ENCODE assay signal across 8 mouse cellular contexts in the genomic region with DNA sequence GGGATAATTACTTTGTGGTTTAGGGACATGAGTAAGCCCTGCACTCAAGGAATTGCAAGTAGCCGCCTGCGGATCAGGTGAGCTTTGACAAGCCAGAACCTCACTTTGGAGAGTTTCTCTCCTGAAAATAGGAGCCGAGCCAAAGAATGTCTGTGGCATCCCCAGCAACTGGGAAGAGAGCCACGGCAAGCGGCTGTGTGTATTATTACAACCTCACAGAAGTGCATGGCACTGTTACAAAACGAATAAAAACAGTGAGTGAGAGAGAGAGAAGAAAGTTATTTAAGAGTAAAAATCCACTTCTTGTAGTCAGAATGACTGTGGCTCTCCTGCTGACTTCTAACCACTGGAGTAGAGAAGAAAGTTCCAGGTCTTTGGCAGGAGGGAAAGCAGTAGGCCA. TPM values are rescaled to one million over a fixed set of nuclear protein-coding genes. Genes with fewer than 3 reads are reported as not detected.
A peak's percentile ranks its signal among the peaks of the same experiment; 100 is the strongest.
DNase-seq lines count a peak whose midpoint lies in the region; ATAC-seq lines count a peak whose summit lies in the region.

No protein-coding gene starts in this region.

- no peaks in the 10 kb centered on the region for H3K27me3 ChIP-seq in embryonic facial prominence, embryonic 14.5 days (replicated peaks; ENCODE audit: control insufficient read depth, insufficient read depth, low read length)
- H3K27me3 ChIP-seq in heart, embryonic 14.5 days (ENCODE audit: control insufficient read depth, insufficient read depth, low read length), result no peaks in the 10 kb centered on the region
- no peaks in the 10 kb centered on the region for H3K27me3 ChIP-seq in limb, embryonic 12.5 days

- H3K36me3 ChIP-seq in embryonic facial prominence, embryonic 14.5 days (ENCODE audit: control insufficient read depth, insufficient read depth, low read length), result no peaks in the 10 kb centered on the region
- H3K36me3 ChIP-seq in heart, embryonic 14.5 days (ENCODE audit: control insufficient read depth, insufficient read depth, low read length), result no peaks in the 10 kb centered on the region
- no peaks in the 10 kb centered on the region for H3K36me3 ChIP-seq in limb, embryonic 12.5 days

- no peak overlapping the region for H3K4me3 ChIP-seq in embryonic facial prominence, embryonic 14.5 days (ENCODE audit: low read depth, low read length)
- no peak overlapping the region for H3K4me3 ChIP-seq in heart, embryonic 14.5 days (ENCODE audit: control insufficient read depth in 1 of 2, insufficient read depth in 1 of 2, low read depth in 1 of 2, low read length in 2 of 2)
- H3K4me3 ChIP-seq in limb, embryonic 12.5 days (replicated peaks), result no peak overlapping the region

- no peaks in the 10 kb centered on the region for H3K9me3 ChIP-seq in embryonic facial prominence, embryonic 14.5 days (ENCODE audit: control insufficient read depth, low read length)
- H3K9me3 ChIP-seq in heart, embryonic 14.5 days (ENCODE audit: control insufficient read depth, low read length), result no peaks in the 10 kb centered on the region
- H3K9me3 ChIP-seq in limb, embryonic 12.5 days, result no peaks in the 10 kb centered on the region

- 8% methylated on average over 6 of the region's 6 CpGs for whole genome bisulfite sequencing in embryonic facial prominence, embryonic 14.5 days
- 4% methylated on average over 6 of the region's 6 CpGs for WGBS in heart, embryonic 14.5 days
- 21% methylated on average over 6 of the region's 6 CpGs for WGBS in limb, embryonic 12.5 days

- H3K4me1 ChIP-seq in embryonic facial prominence, embryonic 14.5 days (ENCODE audit: control insufficient read depth, insufficient read depth, low read length), result peaks cover 17% of the 10 kb centered on the region
- H3K4me1 ChIP-seq in heart, embryonic 14.5 days (ENCODE audit: control insufficient read depth in 2 of 2, insufficient read depth in 2 of 2, low read length in 2 of 2), result peaks cover 13 to 28% of the 10 kb centered on the region in 2 experiments
- peaks cover 33% of the 10 kb centered on the region for H3K4me1 ChIP-seq in limb, embryonic 12.5 days (replicated peaks)

- ATAC-seq in embryonic facial prominence, embryonic 14.5 days (ENCODE audit: low read depth), result 0 out of 2 replicates have a peak, but pooled peaks have one; percentile 53
- no peak for ATAC-seq in heart, embryonic 14.5 days (ENCODE audit: insufficient number of reproducible peaks, insufficient read depth, low FRiP score, low read depth)
- ATAC-seq in limb, embryonic 12.5 days (ENCODE audit: insufficient number of reproducible peaks, insufficient read depth, low FRiP score, low TSS enrichment, low read depth), result no peak
- no peak for ATAC-seq in CD4-positive, CD25-positive, alpha-beta regulatory T cell, adult 4 months

- DNase-seq in adrenal gland, adult (ENCODE audit: inconsistent age in 2 of 2, low spot score in 1 of 2), result peak; percentile 44 to 82
- no peak for DNase-seq in adrenal gland, postnatal 4 days (ENCODE audit: low spot score in 2 of 2)
- peak; percentile 34 for DNase-seq in MN1 (ENCODE audit: low spot score)
- DNase-seq in embryonic facial prominence, embryonic 14.5 days (ENCODE audit: low spot score), result peak; percentile 93
- peak; percentile 58 to 65 for DNase-seq in right cerebral cortex, postnatal 10 days (ENCODE audit: low spot score in 2 of 2)

- H3K4me2 ChIP-seq in embryonic facial prominence, embryonic 14.5 days (ENCODE audit: low read depth, low read length), result peak overlapping the region; percentile 24; the same call in 1 of the 2 replicates
- H3K4me2 ChIP-seq in heart, embryonic 14.5 days (ENCODE audit: low read length), result 0 out of 2 replicates have a peak overlapping the region, but pooled peaks have one; percentile 17
- H3K4me2 ChIP-seq in limb, embryonic 12.5 days, result no peak overlapping the region

- peak overlapping the region; percentile 65 for H3K27ac ChIP-seq in embryonic facial prominence, embryonic 14.5 days (replicated peaks; ENCODE audit: low read depth, low read length)
- peak overlapping the region in 1 of 2 experiments; percentile 42; a peak in 1 of 4 replicates for H3K27ac ChIP-seq in heart, embryonic 14.5 days (replicated peaks in 1 of 2; ENCODE audit: control insufficient read depth in 1 of 2, insufficient read depth in 1 of 2, low read depth in 2 of 2, low read length in 2 of 2)
- peak overlapping the region; percentile 1; the same call in 1 of the 2 replicates for H3K27ac ChIP-seq in limb, embryonic 12.5 days

- no peak overlapping the region for H3K9ac ChIP-seq in embryonic facial prominence, embryonic 14.5 days (ENCODE audit: low read depth, low read length)
- no peak overlapping the region for H3K9ac ChIP-seq in heart, embryonic 14.5 days (ENCODE audit: low read length)
- H3K9ac ChIP-seq in limb, embryonic 12.5 days (replicated peaks), result no peak overlapping the region

RNA-seq across cellular contexts. Expression of a gene that starts 6.5 kb away (rescaled TPM):
- 10 to 100 TPM; 79.5 to 84.7 TPM for total RNA-seq in adrenal gland, postnatal 4 days (2021)
- 67.1 and 69.8 TPM in 2 replicates for polyA plus RNA-seq in embryonic facial prominence, embryonic 14.5 days (2014; fragmentation: Nextera tagmentation; extraction: Ambion mirVana)
- 47.5 and 52.7 TPM in 2 replicates for polyA plus RNA-seq in heart, embryonic 14.5 days (2014; fragmentation: Nextera tagmentation; extraction: Ambion mirVana)
- 57.5 TPM in 2 replicates for polyA plus RNA-seq in limb, embryonic 12.5 days (2016; fragmentation: Nextera tagmentation; extraction: Ambion mirVana)
- under 1 TPM in 1 of 2 experiments, not detected in 1; 0.15 TPM for polyA plus RNA-seq in CD4-positive, CD25-positive, alpha-beta regulatory T cell, adult 4 months (2017; shearing (Covaris generic))

RNA-seq across cellular contexts. Expression of a gene that starts 6.6 kb away (rescaled TPM):
- total RNA-seq in adrenal gland, postnatal 4 days (2021), result 100 to 1,000 TPM; 493 to 517 TPM
- 21.2 and 22.3 TPM in 2 replicates for polyA plus RNA-seq in embryonic facial prominence, embryonic 14.5 days (2014; fragmentation: Nextera tagmentation; extraction: Ambion mirVana)
- polyA plus RNA-seq in heart, embryonic 14.5 days (2014; fragmentation: Nextera tagmentation; extraction: Ambion mirVana), result 2.4 and 2.9 TPM in 2 replicates
- polyA plus RNA-seq in limb, embryonic 12.5 days (2016; fragmentation: Nextera tagmentation; extraction: Ambion mirVana), result 9.1 and 11.4 TPM in 2 replicates
- not detected for polyA plus RNA-seq in CD4-positive, CD25-positive, alpha-beta regulatory T cell, adult 4 months (2017; shearing (Covaris generic))

Comparison
In these comparisons a context has a peak if more than half of its experiments do, and no peak if none do; other contexts are left out.
1. DNase-seq: peak in adrenal gland, adult (2 of 2), MN1 (single experiment), embryonic facial prominence, embryonic 14.5 days (single experiment) and right cerebral cortex, postnatal 10 days (2 of 2); none in adrenal gland, postnatal 4 days (0 of 2).
2. RNA of a gene that starts 6.5 kb away (polyA plus RNA-seq): 67.1 to 69.8 TPM in embryonic facial prominence, embryonic 14.5 days, 57.5 TPM in limb, embryonic 12.5 days and 47.5 to 52.7 TPM in heart, embryonic 14.5 days; 0.15 TPM in CD4-positive, CD25-positive, alpha-beta regulatory T cell, adult 4 months; every median in the first group is over 10 times any median in the second.